Mouse (Mus musculus): ENCODE data around the gene Gfap.

The Gfap gene

DNA sequence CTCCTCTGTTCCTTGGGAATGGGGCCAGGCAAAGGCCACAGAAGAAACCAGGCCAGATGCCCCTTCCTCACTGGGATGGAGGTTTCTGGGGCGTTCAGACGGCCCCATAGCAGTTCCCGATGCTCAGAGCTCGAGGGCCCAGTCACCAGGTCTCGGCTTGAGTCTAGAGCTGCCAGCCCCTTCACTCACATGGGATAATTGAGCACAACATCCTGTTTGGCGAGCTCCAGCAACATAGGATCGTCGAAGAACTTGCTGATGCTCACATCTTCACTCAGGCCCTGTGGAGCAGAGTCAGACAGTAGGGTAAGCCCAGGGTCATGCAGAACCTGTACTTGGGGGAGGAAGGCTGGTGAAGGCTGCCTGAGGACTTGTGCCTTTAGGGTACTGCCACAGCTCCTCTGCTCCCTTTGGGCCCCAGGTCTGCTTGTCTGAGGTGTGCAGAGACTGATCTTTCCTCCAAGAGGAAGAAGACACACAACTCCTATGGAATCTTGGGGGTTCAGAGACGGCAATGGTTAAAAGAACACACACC is 62.0 kb downstream of the Gfap start:
- intact Hi-C loops (cut with DNase I), result no loop called here

DNA sequence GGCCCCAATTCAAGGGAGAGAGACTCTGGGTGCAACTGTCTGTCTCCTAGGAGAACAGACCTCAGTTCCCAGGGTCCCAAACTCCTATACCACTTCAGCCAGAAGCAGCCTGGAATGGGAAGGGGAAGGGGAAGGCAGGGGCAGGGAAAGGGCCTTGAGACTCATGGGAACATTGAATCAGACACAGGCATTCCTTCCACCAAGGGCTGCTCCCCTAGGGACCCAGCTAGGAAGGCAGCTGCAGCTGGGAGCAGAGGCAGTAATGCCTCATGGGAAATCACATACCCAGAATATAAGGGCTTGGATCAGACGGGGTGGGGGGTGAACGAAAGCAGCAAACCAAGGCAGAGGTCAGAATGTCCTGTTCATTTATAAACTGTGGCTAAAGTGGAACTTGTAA is 62.6 kb downstream of the Gfap start:
- intact Hi-C loops (cut with DNase I), result no loop called here

DNA sequence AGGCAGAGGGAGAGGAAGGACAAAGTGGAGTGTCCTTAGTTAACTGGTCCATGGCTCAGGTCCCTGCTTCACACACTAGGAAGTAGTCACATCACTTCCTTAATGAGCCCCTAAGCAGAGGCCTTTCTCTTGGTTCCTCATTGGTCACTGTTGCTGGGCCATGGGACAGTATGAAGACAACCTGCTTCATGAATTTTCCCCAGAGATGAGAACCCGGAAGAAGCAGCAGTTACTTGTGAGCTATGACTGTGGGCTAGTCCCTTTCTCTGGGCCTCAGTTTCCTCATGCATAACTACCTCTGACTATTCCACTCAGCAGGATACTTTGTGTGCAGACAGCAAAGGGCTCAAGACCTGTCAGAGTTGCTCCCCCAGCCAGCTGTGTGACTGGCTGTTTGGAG is 63.3 kb downstream of the Gfap start:
- intact Hi-C loops (cut with DNase I), result no loop called here
